Mouse (Mus musculus) MEL (cell line): ENCODE data around the gene Fam206a. TPM values are rescaled to one million over a fixed set of nuclear protein-coding genes. Genes with fewer than 3 reads are reported as not detected.

Experiments
- DNase-seq: peaks from one replicate; pipeline ENCODE4 v3.0.0; 2011; ENCODE audit warnings: low read depth, low spot score
- H3K27ac ChIP-seq: 2 replicates; pipeline ENCODE4 v1.5.1; 2012; ENCODE audit warnings: low read depth, mild to moderate bottlenecking, control low read depth, low read length, moderate library complexity; ENCODE audit not compliant: control insufficient read depth
- H3K27me3 ChIP-seq, 2 experiments: fragments of 150-350 bp in 1 of 2; sonication (generic) in 1 of 2; 2 replicates each; pipeline ENCODE4 v1.6.1; 2012; ENCODE audit warnings: low read length in 2 of 2, mild to moderate bottlenecking in 2 of 2, improper control_type of control experiment in 1 of 2, moderate library complexity in 1 of 2; ENCODE audit not compliant: insufficient read depth in 2 of 2, control insufficient read depth in 1 of 2
- H3K36me3 ChIP-seq, 2 experiments: 2 replicates each; pipeline ENCODE4 v1.6.1; 2012 to 2014; ENCODE audit warnings: low read length in 2 of 2, improper control_type of control experiment in 1 of 2, inconsistent platforms in 1 of 2, mild to moderate bottlenecking in 1 of 2; ENCODE audit not compliant: insufficient read depth in 2 of 2, control insufficient read depth in 1 of 2
- H3K4me1 ChIP-seq, 2 experiments: fragments of 150-350 bp in 1 of 2; sonication (generic) in 1 of 2; 2 replicates each; pipeline ENCODE4 v1.6.1; 2012; ENCODE audit warnings: low read length in 2 of 2, improper control_type of control experiment in 1 of 2, mild to moderate bottlenecking in 1 of 2; ENCODE audit not compliant: insufficient read depth in 2 of 2, control insufficient read depth in 1 of 2
- H3K4me3 ChIP-seq, 2 experiments: fragments of 150-350 bp in 1 of 2; sonication (generic) in 1 of 2; 2 replicates each; pipeline ENCODE4 v1.5.1; 2012; ENCODE audit warnings: low read depth in 2 of 2, low read length in 2 of 2, mild to moderate bottlenecking in 2 of 2, moderate library complexity in 2 of 2, control low read depth in 1 of 2, improper control_type of control experiment in 1 of 2; ENCODE audit not compliant: control insufficient read depth in 1 of 2, insufficient read depth in 1 of 2
- H3K79me2 ChIP-seq: 2 replicates; pipeline ENCODE4 v1.6.1; 2012; ENCODE audit warnings: mild to moderate bottlenecking, low read length, moderate library complexity; ENCODE audit not compliant: control insufficient read depth, poor library complexity, insufficient read depth
- H3K9ac ChIP-seq: 2 replicates; pipeline ENCODE4 v1.6.1; 2012; ENCODE audit warnings: low read depth, mild to moderate bottlenecking, control low read depth, low read length, moderate library complexity; ENCODE audit not compliant: control insufficient read depth, poor library complexity, severe bottlenecking
- H3K9me3 ChIP-seq: fragments of 150-350 bp; sonication (generic); replicated peaks from 2 replicates; pipeline ENCODE4 v1.6.1; 2012; ENCODE audit warnings: mild to moderate bottlenecking, low read length, improper control_type of control experiment, moderate library complexity; ENCODE audit not compliant: insufficient read depth
- BHLHE40 ChIP-seq: IDR thresholded peaks from 2 replicates; pipeline ENCODE4 v1.6.1; 2012; ENCODE audit warnings: low read depth, mild to moderate bottlenecking, inconsistent platforms, low read length, improper control_type of control experiment, borderline replicate concordance
- CHD1 ChIP-seq: IDR thresholded peaks from 2 replicates; pipeline ENCODE4 v1.6.1; 2012; ENCODE audit warnings: low read depth, mild to moderate bottlenecking, inconsistent platforms, low read length, improper control_type of control experiment
- CHD2 ChIP-seq: IDR thresholded peaks from 2 replicates; pipeline ENCODE4 v1.6.1; 2011; ENCODE audit warnings: low read length, improper control_type of control experiment
- CTCF ChIP-seq, 3 experiments: IDR thresholded peaks in 2 of 3; conservative IDR thresholded peaks in 1 of 3; 2 replicates each; pipeline ENCODE4 v1.5.1; 2011 to 2012; ENCODE audit warnings: low read length in 3 of 3, low read depth in 2 of 3, mild to moderate bottlenecking in 2 of 3, improper control_type of control experiment in 1 of 3, inconsistent platforms in 1 of 3, mixed read lengths in 1 of 3, moderate library complexity in 1 of 3; ENCODE audit not compliant: control insufficient read depth in 1 of 3, insufficient read depth in 1 of 3, poor library complexity in 1 of 3, severe bottlenecking in 1 of 3
- E2F4 ChIP-seq: IDR thresholded peaks from 2 replicates; pipeline ENCODE4 v1.6.1; 2011; ENCODE audit warnings: low read depth, low read length, improper control_type of control experiment, borderline replicate concordance
- EP300 ChIP-seq, 2 experiments: IDR thresholded peaks; 2 replicates each; pipeline ENCODE4 v1.6.1; 2011; ENCODE audit warnings: improper control_type of control experiment in 2 of 2, low read length in 2 of 2, low read depth in 1 of 2, mild to moderate bottlenecking in 1 of 2
- ETS1 ChIP-seq: IDR thresholded peaks from 2 replicates; pipeline ENCODE4 v1.6.1; 2012; ENCODE audit warnings: low read depth, mild to moderate bottlenecking, inconsistent platforms, low read length, improper control_type of control experiment, moderate library complexity
- GABPA ChIP-seq: IDR thresholded peaks from 2 replicates; pipeline ENCODE4 v1.6.1; 2012; ENCODE audit warnings: low read depth, mild to moderate bottlenecking, inconsistent platforms, low read length, improper control_type of control experiment, moderate library complexity
- HCFC1 ChIP-seq: IDR thresholded peaks from 2 replicates; pipeline ENCODE4 v1.6.1; 2012; ENCODE audit warnings: low read depth, mild to moderate bottlenecking, inconsistent platforms, low read length, improper control_type of control experiment, moderate library complexity
- JUND ChIP-seq: IDR thresholded peaks from 2 replicates; pipeline ENCODE4 v1.6.1; 2011; ENCODE audit warnings: low read depth, mild to moderate bottlenecking, improper control_type of control experiment, low read length
- KAT2A ChIP-seq: conservative IDR thresholded peaks from 2 replicates; pipeline ENCODE4 v1.6.1; 2012; ENCODE audit warnings: low read depth, low read length, improper control_type of control experiment, inconsistent platforms
- MAFK ChIP-seq: IDR thresholded peaks from 2 replicates; pipeline ENCODE4 v1.6.1; 2011; ENCODE audit warnings: low read depth, mild to moderate bottlenecking, low read length, improper control_type of control experiment, borderline replicate concordance
- MAX ChIP-seq: IDR thresholded peaks from 2 replicates; pipeline ENCODE4 v1.6.1; 2011; ENCODE audit warnings: low read length, improper control_type of control experiment
- MAZ ChIP-seq: IDR thresholded peaks from 2 replicates; pipeline ENCODE4 v1.6.1; 2012; ENCODE audit warnings: low read depth, mild to moderate bottlenecking, inconsistent platforms, low read length, improper control_type of control experiment
- MYB ChIP-seq: IDR thresholded peaks from 2 replicates; pipeline ENCODE4 v1.6.1; 2011; ENCODE audit warnings: mild to moderate bottlenecking, low read depth, low read length, improper control_type of control experiment
- MYC ChIP-seq: IDR thresholded peaks from 2 replicates; pipeline ENCODE4 v1.6.1; 2011; ENCODE audit warnings: low read depth, mild to moderate bottlenecking, low read length, improper control_type of control experiment, moderate library complexity
- NRF1 ChIP-seq: IDR thresholded peaks from 2 replicates; pipeline ENCODE4 v1.6.1; 2014; ENCODE audit warnings: low read depth, mild to moderate bottlenecking, inconsistent platforms, low read length, improper control_type of control experiment, moderate library complexity; ENCODE audit not compliant: poor library complexity, insufficient read depth, severe bottlenecking
- POLR2A ChIP-seq, 2 experiments: IDR thresholded peaks; 2 replicates each; pipeline ENCODE4 v1.6.1; 2011 to 2012; ENCODE audit warnings: low read length in 2 of 2, mild to moderate bottlenecking in 2 of 2, control low read depth in 1 of 2, improper control_type of control experiment in 1 of 2, low read depth in 1 of 2, moderate library complexity in 1 of 2; ENCODE audit not compliant: control insufficient read depth in 1 of 2, insufficient read depth in 1 of 2, poor library complexity in 1 of 2
- POLR2AphosphoS2 ChIP-seq: IDR thresholded peaks from 2 replicates; pipeline ENCODE4 v1.6.1; 2011; ENCODE audit warnings: low read length, improper control_type of control experiment
- POLR2AphosphoS5 ChIP-seq: IDR thresholded peaks from 2 replicates; pipeline ENCODE4 v1.6.1; 2012; ENCODE audit warnings: low read depth, borderline replicate concordance, mild to moderate bottlenecking, inconsistent platforms, low read length, moderate library complexity, mixed read lengths
- RCOR1 ChIP-seq: IDR thresholded peaks from 2 replicates; pipeline ENCODE4 v1.6.1; 2012; ENCODE audit warnings: low read depth, mild to moderate bottlenecking, inconsistent platforms, low read length, improper control_type of control experiment
- SIN3A ChIP-seq: IDR thresholded peaks from 2 replicates; pipeline ENCODE4 v1.6.1; 2012; ENCODE audit warnings: low read length, improper control_type of control experiment, inconsistent platforms
- SMC3 ChIP-seq: IDR thresholded peaks from 2 replicates; pipeline ENCODE4 v1.6.1; 2011; ENCODE audit warnings: low read depth, low read length, improper control_type of control experiment
- TAL1 ChIP-seq: IDR thresholded peaks from 2 replicates; pipeline ENCODE4 v1.6.1; 2012; ENCODE audit warnings: mild to moderate bottlenecking, inconsistent platforms, low read length, moderate library complexity, mixed read lengths
- TBP ChIP-seq: IDR thresholded peaks from 2 replicates; pipeline ENCODE4 v1.8.0; 2011; ENCODE audit warnings: low read depth, low read length, improper control_type of control experiment
- USF1 ChIP-seq: IDR thresholded peaks from 2 replicates; pipeline ENCODE4 v1.6.1; 2014; ENCODE audit warnings: low read depth, mild to moderate bottlenecking, inconsistent platforms, low read length, improper control_type of control experiment, moderate library complexity
- ZC3H11A ChIP-seq: IDR thresholded peaks from 2 replicates; pipeline ENCODE4 v1.6.1; 2012; ENCODE audit warnings: low read depth, mild to moderate bottlenecking, inconsistent platforms, low read length, improper control_type of control experiment
- ZMIZ1 ChIP-seq: IDR thresholded peaks from 2 replicates; pipeline ENCODE4 v1.6.1; 2012; ENCODE audit warnings: low read depth, mild to moderate bottlenecking, inconsistent platforms, low read length, improper control_type of control experiment, moderate library complexity
- ZNF384 ChIP-seq: IDR thresholded peaks from 2 replicates; pipeline ENCODE4 v1.6.1; 2012; ENCODE audit warnings: low read depth, mild to moderate bottlenecking, inconsistent platforms, low read length, improper control_type of control experiment
- polyA plus RNA-seq, 2 experiments: library from polyadenylated mRNA; stranded (reverse) in 1 of 2; unstranded in 1 of 2; fragments of >175 nt in 1 of 2; fragments of >200 nt in 1 of 2; gene quantifications; 2 replicates each; pipeline versions ENCODE4 v1.2.1 to v1.2.4; 2012; ENCODE audit warnings: low replicate concordance in 2 of 2, low read depth in 1 of 2; ENCODE audit not compliant: insufficient read length in 2 of 2, insufficient read depth in 1 of 2, missing spikeins in 1 of 2
- total RNA-seq: library from RNA; depleted of rRNA; stranded (reverse); fragments of 300-350 nt; gene quantifications from 2 replicates; pipeline ENCODE4 v1.2.3, GENCODE M21; 2012

Gene Fam206a
- total and polyA plus RNA-seq, 3 experiments = 8.9 to 33.9 (median 27.8) TPM

DNA sequence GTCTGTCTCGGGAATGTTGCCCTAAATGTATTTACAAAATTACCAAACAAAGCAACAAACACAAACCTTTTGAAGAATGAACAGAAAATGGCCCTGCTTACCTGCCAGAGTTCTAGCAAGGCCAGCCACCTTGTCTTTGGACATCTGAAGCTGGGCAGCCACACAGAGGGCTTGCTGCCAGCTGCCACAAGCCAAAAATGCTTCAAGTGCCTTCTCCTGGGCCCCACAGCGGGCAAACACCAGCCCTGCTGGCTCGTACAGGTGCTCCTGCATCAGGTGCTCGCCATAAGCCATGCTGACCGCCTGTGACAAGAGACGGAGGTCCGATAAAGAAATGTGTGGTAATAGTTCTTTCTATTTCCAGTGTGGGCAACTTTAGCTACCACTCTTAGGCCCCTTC, 33.2 kb upstream of the Fam206a start:
- Histone ChIP-seq H3K36me3 (peaks cover 0 to 28% of the 10 kb centered on the region in 2 experiments; a peak in 2 of 4 replicates), H3K9me3 (no peaks in the 10 kb centered on the region), H3K27me3 (no peaks in the 10 kb centered on the region), H3K4me1 (no peaks in the 10 kb centered on the region), H3K9ac (no peak overlapping the region), H3K27ac (no peak overlapping the region), H3K4me3 (no peak overlapping the region), H3K79me2 (no peaks in the 10 kb centered on the region)
- DNase-seq = no peak
- TF ChIP-seq MAFK (no peak), CTCF (IDR thresholded peaks at IDR 0.05 in 2 of 3, conservative IDR thresholded peaks at IDR 0.05 in 1 of 3; ENCODE audit: control insufficient read depth in 1 of 3, insufficient read depth in 1 of 3, low read depth in 2 of 3, low read length in 3 of 3, poor library complexity in 1 of 3, severe bottlenecking in 1 of 3) (no peak), ZMIZ1 (no peak), MYB (no peak), USF1 (no peak), SIN3A (no peak), BHLHE40 (no peak), MAZ (no peak), CHD1 (no peak), HCFC1 (no peak), RCOR1 (no peak), EP300 (IDR thresholded peaks at IDR 0.05; ENCODE audit: low read depth in 1 of 2, low read length in 2 of 2) (no peak), POLR2A (IDR thresholded peaks at IDR 0.05; ENCODE audit: control insufficient read depth in 1 of 2, insufficient read depth in 1 of 2, low read depth in 1 of 2, low read length in 2 of 2, poor library complexity in 1 of 2) (no peak), SMC3 (no peak), TAL1 (no peak), TBP (no peak), GABPA (no peak), ZC3H11A (no peak)

DNA sequence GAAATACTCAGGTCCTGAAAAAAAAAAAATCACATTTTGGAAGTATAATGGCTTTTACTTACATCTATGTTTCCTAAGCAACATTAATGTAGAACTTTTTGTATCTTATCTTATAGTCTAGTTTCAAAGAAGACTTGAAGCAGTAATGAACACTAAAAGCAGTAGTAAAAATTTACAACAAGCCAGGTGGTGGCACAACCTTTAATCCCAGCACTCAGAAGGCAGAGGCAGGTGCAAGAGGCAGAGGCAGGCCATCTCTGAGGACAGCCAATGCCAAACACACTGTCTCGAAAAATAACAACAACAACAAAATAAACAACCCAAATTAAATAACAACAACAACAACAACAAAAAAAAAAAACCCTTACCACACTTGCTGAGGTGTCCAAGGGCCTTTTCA, 31.1 kb upstream of the Fam206a start:
- no peak for DNase-seq

More for the DNA sequence above, 31.1 kb upstream of the Fam206a start:
- TF ChIP-seq POLR2AphosphoS5 = no peak
- no peak for TF ChIP-seq POLR2A (IDR thresholded peaks at IDR 0.05; ENCODE audit: control insufficient read depth in 1 of 2, insufficient read depth in 1 of 2, low read depth in 1 of 2, low read length in 2 of 2, poor library complexity in 1 of 2)
- no peak for TF ChIP-seq ETS1
- TF ChIP-seq KAT2A = no peak
- no peak for TF ChIP-seq MAFK
- no peak for TF ChIP-seq MAZ
- TF ChIP-seq POLR2AphosphoS2 = no peak
- TF ChIP-seq CHD2 = no peak
- TF ChIP-seq E2F4 = no peak
- TF ChIP-seq MYC = no peak
- no peak for TF ChIP-seq MAX
- no peak for TF ChIP-seq GABPA
- TF ChIP-seq ZNF384 = no peak
- no peak for TF ChIP-seq SMC3
- TF ChIP-seq ZMIZ1 = no peak
- no peak for TF ChIP-seq JUND
- TF ChIP-seq NRF1 = no peak
- no peak for TF ChIP-seq HCFC1
- no peak for TF ChIP-seq BHLHE40
- H3K79me2 ChIP-seq = no peaks in the 10 kb centered on the region
- no peaks in the 10 kb centered on the region for H3K9me3 ChIP-seq
- no peak overlapping the region for H3K9ac ChIP-seq
- no peaks in the 10 kb centered on the region for H3K27me3 ChIP-seq
- no peak overlapping the region for H3K27ac ChIP-seq
- peaks cover 0 to 28% of the 10 kb centered on the region in 2 experiments; a peak in 2 of 4 replicates for H3K36me3 ChIP-seq
- no peaks in the 10 kb centered on the region for H3K4me1 ChIP-seq
- no peak overlapping the region for H3K4me3 ChIP-seq
